ENCODE assay signal across 11 mouse cellular contexts in the genomic region with DNA sequence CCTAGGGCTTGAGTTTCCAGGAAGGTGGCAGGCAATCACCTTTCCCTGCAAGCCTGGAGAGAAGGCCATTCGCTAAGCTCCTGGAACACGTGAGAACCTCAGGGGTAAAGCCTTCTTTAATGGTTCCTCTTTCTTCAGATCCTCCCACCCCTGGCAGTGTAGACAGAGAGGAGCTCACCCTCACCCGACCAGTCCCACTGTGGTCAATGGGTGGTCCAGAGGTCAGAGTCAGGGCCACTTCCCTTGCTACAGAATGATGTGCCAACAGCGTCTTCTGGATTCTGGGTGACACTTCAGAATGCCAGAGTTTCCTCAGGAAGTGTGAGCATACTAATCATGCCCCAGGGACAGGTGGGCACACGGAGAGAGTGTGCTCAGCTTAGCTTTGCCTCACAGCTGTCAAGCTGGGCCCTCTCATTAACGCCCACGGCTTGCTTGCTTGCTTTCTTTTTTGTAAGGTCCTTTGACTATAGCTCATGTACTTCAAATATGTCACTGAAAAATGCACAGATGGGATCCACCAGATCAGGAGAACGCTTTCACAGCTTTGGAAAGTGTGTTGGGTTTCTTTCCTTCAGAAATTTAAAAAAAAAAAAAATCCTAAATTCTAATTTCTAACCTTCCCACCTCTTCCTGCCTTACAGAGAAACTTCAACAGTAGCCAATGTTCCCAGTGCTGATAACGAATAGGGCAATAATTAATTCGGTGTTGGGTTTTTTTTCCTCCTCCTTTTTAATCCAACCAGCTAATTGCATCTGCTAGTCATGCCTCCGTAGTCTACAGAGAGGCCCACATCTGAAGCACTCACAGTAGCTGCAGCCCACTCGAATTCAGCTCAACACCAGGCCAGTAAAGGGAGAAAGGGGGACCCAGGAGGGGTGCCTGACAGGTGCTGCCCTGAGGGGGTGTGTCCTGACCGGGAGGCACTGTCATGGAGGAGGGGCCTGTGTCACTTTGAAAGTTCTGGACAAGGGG.
DNase-seq lines count a peak whose midpoint lies in the region; ATAC-seq and TF ChIP-seq lines count a peak whose summit lies in the region.
"Had no signal": no experiment of that assay in that cellular context is flagged by ENCODE, and none has a peak within 500 bp of the region (broad histone marks: within the 10 kb centered on the region; RNA-seq: fewer than 3 reads in every experiment).

No protein-coding gene starts in this region.

- H3K9ac ChIP-seq in hindbrain, embryonic 11.5 days (ENCODE audit: low read depth, low read length): no peak overlapping the region
- no peak overlapping the region for H3K9ac ChIP-seq in CH12.LX (ENCODE audit: insufficient read depth, low read depth)
- no peak overlapping the region for H3K9ac ChIP-seq in hindbrain, embryonic 12.5 days
- no peak overlapping the region for H3K9ac ChIP-seq in midbrain, embryonic 13.5 days (replicated peaks)
- H3K9ac ChIP-seq: limb, embryonic 15.5 days; midbrain, embryonic 12.5 days had no signal

- TF ChIP-seq POLR2A in CH12.LX (IDR thresholded peaks at IDR 0.05; ENCODE audit: low read depth, low read length): no peak

- intact Hi-C loops in gastrocnemius, postnatal 36 days (cut with DNase I): no loop called here

- no peak for TF ChIP-seq CTCF in CH12.LX (conservative IDR thresholded peaks at IDR 0.05 in 1 of 2, IDR thresholded peaks at IDR 0.05 in 1 of 2; ENCODE audit: low read depth in 2 of 2, low read length in 2 of 2)

- no peak overlapping the region for H3K4me3 ChIP-seq in hindbrain, embryonic 10.5 days
- H3K4me3 ChIP-seq in hindbrain, embryonic 11.5 days (ENCODE audit: low read depth, low read length): no peak overlapping the region
- H3K4me3 ChIP-seq in CH12.LX (replicated peaks in 1 of 3; ENCODE audit: low read depth in 2 of 3, low read length in 2 of 3, poor library complexity in 1 of 3): no peak overlapping the region
- H3K4me3 ChIP-seq in hindbrain, embryonic 12.5 days: no peak overlapping the region
- no peak overlapping the region for H3K4me3 ChIP-seq in midbrain, embryonic 13.5 days (replicated peaks)
- H3K4me3 ChIP-seq: limb, embryonic 15.5 days; midbrain, embryonic 12.5 days had no signal

- no peak overlapping the region for H3K4me2 ChIP-seq in hindbrain, embryonic 11.5 days (replicated peaks; ENCODE audit: low read depth, low read length)
- H3K4me2 ChIP-seq in CH12.LX (ENCODE audit: insufficient read depth, low read depth, poor library complexity, severe bottlenecking): no peak overlapping the region
- H3K4me2 ChIP-seq in hindbrain, embryonic 12.5 days (replicated peaks): no peak overlapping the region
- H3K4me2 ChIP-seq in midbrain, embryonic 13.5 days (replicated peaks): no peak overlapping the region
- H3K4me2 ChIP-seq: limb, embryonic 15.5 days; midbrain, embryonic 12.5 days had no signal

- dilution Hi-C loops in CH12.LX (cut with MboI; ENCODE audit: extremely low pct_ligation_motif_present, extremely low pct_unique_long_range_greater_than_20kb, low sequenced_read_pairs): no loop called here

- no peak for ATAC-seq in hindbrain, embryonic 11.5 days (ENCODE audit: low FRiP score)
- ATAC-seq in hindbrain, embryonic 12.5 days (ENCODE audit: low FRiP score): peak; percentile 32; the same call in 1 of the 2 replicates
- peak; percentile 65 for ATAC-seq in midbrain, embryonic 13.5 days
- no peak for ATAC-seq in erythroid progenitor cell, adult 5-6 weeks (replicated peaks; ENCODE audit: low FRiP score, poor library complexity, severe bottlenecking)

- 66% methylated on average over 13 of the region's 13 CpGs for WGBS in hindbrain, embryonic 10.5 days
- WGBS in hindbrain, embryonic 11.5 days: 58% methylated on average over 13 of the region's 13 CpGs
- WGBS in hindbrain, embryonic 12.5 days: 57% methylated on average over 13 of the region's 13 CpGs
- WGBS in midbrain, embryonic 13.5 days: 60% methylated on average over 13 of the region's 13 CpGs

- peak overlapping the region; percentile 45; the same call in 1 of the 2 replicates for H3K27ac ChIP-seq in hindbrain, embryonic 10.5 days
- no peak overlapping the region for H3K27ac ChIP-seq in hindbrain, embryonic 11.5 days (ENCODE audit: low read depth, low read length)
- no peak overlapping the region for H3K27ac ChIP-seq in CH12.LX (ENCODE audit: insufficient read depth, low read depth)
- peak overlapping the region; percentile 17; the same call in 1 of the 2 replicates for H3K27ac ChIP-seq in hindbrain, embryonic 12.5 days
- peak overlapping the region; percentile 32 for H3K27ac ChIP-seq in midbrain, embryonic 13.5 days
- H3K27ac ChIP-seq: limb, embryonic 15.5 days; midbrain, embryonic 12.5 days had no signal

- no peak for TF ChIP-seq RAD21 in CH12.LX (IDR thresholded peaks at IDR 0.05; ENCODE audit: low read depth, low read length)

- H3K79me2 ChIP-seq in CH12.LX (replicated peaks; ENCODE audit: control insufficient read depth, extremely low read depth, insufficient read depth, poor library complexity, severe bottlenecking): no peaks in the 10 kb centered on the region

- in situ Hi-C loops in CH12.LX (cut with MboI; ENCODE audit: low pct_ligation_motif_present, low pct_unique_long_range_greater_than_20kb, low sequenced_read_pairs): no loop called here

- no peaks in the 10 kb centered on the region for H3K9me3 ChIP-seq in hindbrain, embryonic 10.5 days
- H3K9me3 ChIP-seq in hindbrain, embryonic 11.5 days (ENCODE audit: control insufficient read depth, low read length): no peaks in the 10 kb centered on the region
- H3K9me3 ChIP-seq in CH12.LX (replicated peaks; ENCODE audit: low read length): no peaks in the 10 kb centered on the region
- H3K9me3 ChIP-seq in hindbrain, embryonic 12.5 days (replicated peaks): no peaks in the 10 kb centered on the region
- H3K9me3 ChIP-seq in midbrain, embryonic 13.5 days: no peaks in the 10 kb centered on the region
- H3K9me3 ChIP-seq: limb, embryonic 15.5 days; midbrain, embryonic 12.5 days had no signal

- no peaks in the 10 kb centered on the region for H3K27me3 ChIP-seq in hindbrain, embryonic 10.5 days (ENCODE audit: insufficient read depth, poor library complexity, severe bottlenecking)
- no peaks in the 10 kb centered on the region for H3K27me3 ChIP-seq in hindbrain, embryonic 11.5 days (ENCODE audit: control insufficient read depth, insufficient read depth, low read length)
- no peaks in the 10 kb centered on the region for H3K27me3 ChIP-seq in CH12.LX (replicated peaks)
- no peaks in the 10 kb centered on the region for H3K27me3 ChIP-seq in hindbrain, embryonic 12.5 days
- H3K27me3 ChIP-seq in midbrain, embryonic 13.5 days: no peaks in the 10 kb centered on the region
- H3K27me3 ChIP-seq: limb, embryonic 15.5 days; midbrain, embryonic 12.5 days had no signal

- 0 out of 2 replicates have a peak, but pooled peaks cover 6% of the 10 kb centered on the region for H3K36me3 ChIP-seq in hindbrain, embryonic 10.5 days
- no peaks in the 10 kb centered on the region for H3K36me3 ChIP-seq in hindbrain, embryonic 11.5 days (ENCODE audit: control insufficient read depth, insufficient read depth, low read length)
- H3K36me3 ChIP-seq in CH12.LX (replicated peaks in 1 of 2; ENCODE audit: control insufficient read depth in 1 of 2, insufficient read depth in 1 of 2, low read length in 1 of 2): peaks cover 0 to 56% of the 10 kb centered on the region in 2 experiments
- no peaks in the 10 kb centered on the region for H3K36me3 ChIP-seq in hindbrain, embryonic 12.5 days
- H3K36me3 ChIP-seq in midbrain, embryonic 13.5 days: no peaks in the 10 kb centered on the region
- H3K36me3 ChIP-seq: limb, embryonic 15.5 days; midbrain, embryonic 12.5 days had no signal

- H3K4me1 ChIP-seq in hindbrain, embryonic 10.5 days (replicated peaks): peaks cover 36% of the 10 kb centered on the region
- H3K4me1 ChIP-seq in hindbrain, embryonic 11.5 days (replicated peaks; ENCODE audit: control insufficient read depth, insufficient read depth, low read length): no peaks in the 10 kb centered on the region
- H3K4me1 ChIP-seq in CH12.LX (ENCODE audit: control insufficient read depth in 1 of 2, insufficient read depth in 2 of 2): peaks cover 2 to 25% of the 10 kb centered on the region in 2 experiments; a peak in 3 of 4 replicates
- peaks cover 15% of the 10 kb centered on the region for H3K4me1 ChIP-seq in hindbrain, embryonic 12.5 days
- H3K4me1 ChIP-seq in midbrain, embryonic 13.5 days (replicated peaks): peaks cover 13% of the 10 kb centered on the region
- H3K4me1 ChIP-seq: limb, embryonic 15.5 days had no signal

- no peak for DNase-seq in hindbrain, embryonic 10.5 days (ENCODE audit: low spot score)
- DNase-seq in hindbrain, embryonic 11.5 days (ENCODE audit: low spot score): no peak
- peak; percentile 5 for DNase-seq in CH12.LX (ENCODE audit: extremely low read depth)
- no peak for DNase-seq in gastrocnemius, postnatal 36 days
- no peak for DNase-seq in thymus, postnatal 36 days
- DNase-seq: cerebellum, adult 18-20 months had no signal

- no peak for TF ChIP-seq EP300 in CH12.LX (IDR thresholded peaks at IDR 0.05; ENCODE audit: low read length)

TF ChIP-seq in CH12.LX, 34 proteins besides CTCF, POLR2A, EP300 and RAD21:
- no peak for TF ChIP-seq ZKSCAN1 (IDR thresholded peaks at IDR 0.05; ENCODE audit: borderline replicate concordance, low read depth, low read length)
- TF ChIP-seq NELFE (IDR thresholded peaks at IDR 0.05; ENCODE audit: low read depth, low read length): no peak
- TF ChIP-seq BHLHE40 (IDR thresholded peaks at IDR 0.05; ENCODE audit: low read depth, low read length): peak; percentile 17; the same call in 1 of the 2 replicates
TF ChIP-seq in CH12.LX: peak in this region for 1.

Comparison
In these comparisons a context has a peak if more than half of its experiments do, and no peak if none do; other contexts are left out.
1. H3K27ac ChIP-seq: peak in hindbrain, embryonic 10.5 days (single experiment), hindbrain, embryonic 12.5 days (single experiment) and midbrain, embryonic 13.5 days (single experiment); none in hindbrain, embryonic 11.5 days (single experiment) and CH12.LX (single experiment).
2. ATAC-seq: peak in hindbrain, embryonic 12.5 days (single experiment) and midbrain, embryonic 13.5 days (single experiment); none in hindbrain, embryonic 11.5 days (single experiment) and erythroid progenitor cell, adult 5-6 weeks (single experiment).